Mouse (Mus musculus) midbrain, embryonic 11.5 days (tissue): ENCODE results near the gene Trim28. TPM values are rescaled to one million over a fixed set of nuclear protein-coding genes. Genes with fewer than 3 reads are reported as not detected.
"Not testable (repeated sequence)": the region's sequence is repeated elsewhere in the genome, so short reads cannot be mapped to it uniquely, and the experiment has no call there.

Experiments
- ATAC-seq: fragments of 200-750 bp; cut with Nextera tagmentation; 2 replicates; pipeline ENCODE4 v1.8.0; 2017; ENCODE audit warnings: moderate TSS enrichment, moderate library complexity; ENCODE audit not compliant: low FRiP score
- DNase-seq: peaks from one replicate; pipeline ENCODE4 v3.0.0; 2015; ENCODE audit warnings: low spot score; ENCODE audit errors: missing footprints
- H3K27ac ChIP-seq: fragments of 300-500 bp; sonication (generic); 2 replicates; pipeline ENCODE4 v1.5.1; 2014; ENCODE audit warnings: low read depth, low read length
- H3K27me3 ChIP-seq: fragments of 300-500 bp; sonication (generic); 2 replicates; pipeline ENCODE4 v1.6.1; 2014; ENCODE audit warnings: mild to moderate bottlenecking, low read length, moderate library complexity, mixed read lengths; ENCODE audit not compliant: control insufficient read depth, insufficient read depth
- H3K36me3 ChIP-seq: fragments of 300-500 bp; sonication (generic); 2 replicates; pipeline ENCODE4 v1.6.1; 2014; ENCODE audit warnings: mild to moderate bottlenecking, low read length, moderate library complexity, mixed read lengths; ENCODE audit not compliant: control insufficient read depth, insufficient read depth
- H3K4me1 ChIP-seq: fragments of 300-500 bp; sonication (generic); 2 replicates; pipeline ENCODE4 v1.6.1; 2014; ENCODE audit warnings: low read length; ENCODE audit not compliant: control insufficient read depth, insufficient read depth
- H3K4me2 ChIP-seq: fragments of 300-500 bp; sonication (generic); 2 replicates; pipeline ENCODE4 v1.6.1; 2014; ENCODE audit warnings: mild to moderate bottlenecking, moderate library complexity
- H3K4me3 ChIP-seq: fragments of 300-500 bp; sonication (generic); 2 replicates; pipeline ENCODE4 v1.5.1; 2014; ENCODE audit warnings: low read depth, low read length
- H3K9ac ChIP-seq: fragments of 300-500 bp; sonication (generic); 2 replicates; pipeline ENCODE4 v1.6.1; 2014; ENCODE audit warnings: low read length
- H3K9me3 ChIP-seq: fragments of 300-500 bp; sonication (generic); 2 replicates; pipeline ENCODE4 v1.6.1; 2016; ENCODE audit warnings: low read length; ENCODE audit not compliant: control insufficient read depth
- WGBS: fragments of 180-500 bp; shearing (Covaris S2); extraction: QIAGEN DNeasy Blood & Tissue Kit; methylation state at CpG from one replicate; pipeline ENCODE4 v1.1.7; 2014; 5-methylcytosine and 5-hydroxymethylcytosine counted together
- polyA plus RNA-seq: library from polyadenylated mRNA; unstranded; fragments of >200 nt; fragmentation: Nextera tagmentation; extraction: Ambion mirVana; gene quantifications from 2 replicates; pipeline ENCODE4 v1.2.1, GENCODE M21; 2014

The Trim28 gene
- polyA plus RNA-seq, 1 experiment from 2014 or later: 443 TPM

- H3K4me3 ChIP-seq: no peak overlapping the region
- H3K36me3 ChIP-seq: no peaks in the 10 kb centered on the region
- H3K9ac ChIP-seq: no peak overlapping the region
- no peaks in the 10 kb centered on the region for H3K27me3 ChIP-seq
- DNase-seq (no peak), ATAC-seq (no peak)
- no peaks in the 10 kb centered on the region for H3K9me3 ChIP-seq
- H3K4me2 ChIP-seq: no peak overlapping the region
- H3K4me1 ChIP-seq: peaks cover 4% of the 10 kb centered on the region; the same call in 1 of the 2 replicates
- no peak overlapping the region for H3K27ac ChIP-seq
- 54% methylated on average over 8 of the region's 8 CpGs for whole genome bisulfite sequencing
These were observed 58.2 kb downstream of the Trim28 start for GRCm38 (mm10) chr7:13056913-13057700.

GRCm38 (mm10) chr7:13059536-13059935, 60.6 kb downstream of the Trim28 start:
- DNase-seq (no peak), ATAC-seq (no peak)
- 86% methylated on average over 9 of the region's 9 CpGs for WGBS
- no peak overlapping the region for H3K4me3 ChIP-seq
- H3K36me3 ChIP-seq: no peaks in the 10 kb centered on the region
- H3K9ac ChIP-seq: no peak overlapping the region
- no peaks in the 10 kb centered on the region for H3K27me3 ChIP-seq
- no peak overlapping the region for H3K4me2 ChIP-seq
- H3K4me1 ChIP-seq: no peaks in the 10 kb centered on the region
- no peaks in the 10 kb centered on the region; the same call in 1 of the 2 replicates for H3K9me3 ChIP-seq
- H3K27ac ChIP-seq: no peak overlapping the region

GRCm38 (mm10) chr7:13063399-13063798, 64.5 kb downstream of the Trim28 start:
- H3K9me3 ChIP-seq, H3K4me3 ChIP-seq, H3K4me2 ChIP-seq, DNase-seq, H3K27ac ChIP-seq, H3K27me3 ChIP-seq, H3K9ac ChIP-seq, H3K36me3 ChIP-seq, ATAC-seq, H3K4me1 ChIP-seq: not testable (repeated sequence)
- 53% methylated on average over 2 of the region's 2 CpGs for WGBS

GRCm38 (mm10) chr7:13072293-13072692, 73.4 kb downstream of the Trim28 start:
- no peak for ATAC-seq

More at GRCm38 (mm10) chr7:13072293-13072692, 73.4 kb downstream of the Trim28 start:
- Histone ChIP-seq H3K9me3 (no peaks in the 10 kb centered on the region), H3K27me3 (no peaks in the 10 kb centered on the region), H3K4me2 (no peak overlapping the region), H3K4me3 (no peak overlapping the region), H3K27ac (no peak overlapping the region), H3K4me1 (no peaks in the 10 kb centered on the region), H3K9ac (no peak overlapping the region), H3K36me3 (no peaks in the 10 kb centered on the region)
- DNase-seq: no peak
- 60% methylated on average over 5 of the region's 5 CpGs for WGBS

Other genes with a start within 250 kb of the Trim28 start
- 11.7 and 12.8 TPM in 2 replicates for gene Zscan18, start 195.5 kb upstream of the Trim28 start, polyA plus RNA-seq
- 19.5 and 19.8 TPM in 2 replicates for gene Zfp329, start 180.3 kb upstream of the Trim28 start, polyA plus RNA-seq
- 28.9 and 32.3 TPM in 2 replicates for gene Zfp110, start 164.4 kb upstream of the Trim28 start, polyA plus RNA-seq
- 5.3 and 6.3 TPM in 2 replicates for gene Zfp128, start 117.9 kb upstream of the Trim28 start, polyA plus RNA-seq
- 19.6 and 21.7 TPM in 2 replicates for gene Zscan22, start 101.3 kb upstream of the Trim28 start, polyA plus RNA-seq
- 788 and 866 TPM in 2 replicates for gene Rps5, start 76.8 kb upstream of the Trim28 start, polyA plus RNA-seq
- 0.55 and 0.59 TPM in 2 replicates for gene Rnf225, start 71.7 kb upstream of the Trim28 start, polyA plus RNA-seq
- gene Zfp324, start 33.3 kb upstream of the Trim28 start, polyA plus RNA-seq: 7.8 TPM in 2 replicates
- gene Zfp446, start 21.3 kb upstream of the Trim28 start, polyA plus RNA-seq: 9.6 and 9.8 TPM in 2 replicates
- gene Slc27a5, start 922 bp upstream of the Trim28 start, polyA plus RNA-seq: not detected in 2 replicates
- gene Zbtb45, start 10.9 kb downstream of the Trim28 start, polyA plus RNA-seq: 25.7 and 32.8 TPM in 2 replicates
- 133 and 140 TPM in 2 replicates for gene Chmp2a, start 35.7 kb downstream of the Trim28 start, polyA plus RNA-seq
- gene Ube2m, start 39.2 kb downstream of the Trim28 start, polyA plus RNA-seq: 152 and 166 TPM in 2 replicates
- 1.3 and 2.7 TPM in 2 replicates for gene Mzf1, start 55.6 kb downstream of the Trim28 start, polyA plus RNA-seq
- gene Vmn1r85, start 96.1 kb downstream of the Trim28 start, polyA plus RNA-seq: not detected in 2 replicates
- not detected in 2 replicates for gene Vmn1r86, start 120.8 kb downstream of the Trim28 start, polyA plus RNA-seq
- not detected in 2 replicates for gene Vmn1r87, start 141.0 kb downstream of the Trim28 start, polyA plus RNA-seq
- not detected in 2 replicates for gene Vmn1r88, start 160.5 kb downstream of the Trim28 start, polyA plus RNA-seq
- gene Vmn1r89, start 213.9 kb downstream of the Trim28 start, polyA plus RNA-seq: not detected in 2 replicates